Mouse (Mus musculus): Measurements from ENCODE around the gene Gm9803.

GRCm38 (mm10) chr10:43480227-43480849 lies 43.5 kb upstream of the Gm9803 start:
- TF ChIP-seq CTCF (IDR thresholded peaks at IDR 0.05; ENCODE audit: low read depth) (no peak), EP300 (optimal IDR thresholded peaks at IDR 0.05) (no peak)

Data from stomach, postnatal 0 days (tissue).